Mouse (Mus musculus) ES-Bruce4 (cell line): Measurements from ENCODE around the gene Iqcd.

Experiments used
- CTCF ChIP-seq: IDR thresholded peaks from one replicate; pipeline ENCODE4 v1.8.1; 2011; ENCODE audit warnings: low read depth, low read length
- EP300 ChIP-seq: IDR thresholded peaks from 2 replicates; pipeline ENCODE4 v1.6.1; 2011; ENCODE audit warnings: low read depth, low read length; ENCODE audit not compliant: insufficient read depth
- POLR2A ChIP-seq: IDR thresholded peaks from one replicate; pipeline ENCODE4 v1.8.1; 2011; ENCODE audit warnings: low read length; ENCODE audit not compliant: insufficient read depth

- TF ChIP-seq CTCF: no peak
- no peak for TF ChIP-seq EP300
- TF ChIP-seq POLR2A: no peak
Observed at GRCm38 (mm10) chr5:120569791-120570190, 19.0 kb upstream of the Iqcd start.
